Mouse (Mus musculus): ENCODE results near the gene Prmt1.

Prmt1 gene

DNA sequence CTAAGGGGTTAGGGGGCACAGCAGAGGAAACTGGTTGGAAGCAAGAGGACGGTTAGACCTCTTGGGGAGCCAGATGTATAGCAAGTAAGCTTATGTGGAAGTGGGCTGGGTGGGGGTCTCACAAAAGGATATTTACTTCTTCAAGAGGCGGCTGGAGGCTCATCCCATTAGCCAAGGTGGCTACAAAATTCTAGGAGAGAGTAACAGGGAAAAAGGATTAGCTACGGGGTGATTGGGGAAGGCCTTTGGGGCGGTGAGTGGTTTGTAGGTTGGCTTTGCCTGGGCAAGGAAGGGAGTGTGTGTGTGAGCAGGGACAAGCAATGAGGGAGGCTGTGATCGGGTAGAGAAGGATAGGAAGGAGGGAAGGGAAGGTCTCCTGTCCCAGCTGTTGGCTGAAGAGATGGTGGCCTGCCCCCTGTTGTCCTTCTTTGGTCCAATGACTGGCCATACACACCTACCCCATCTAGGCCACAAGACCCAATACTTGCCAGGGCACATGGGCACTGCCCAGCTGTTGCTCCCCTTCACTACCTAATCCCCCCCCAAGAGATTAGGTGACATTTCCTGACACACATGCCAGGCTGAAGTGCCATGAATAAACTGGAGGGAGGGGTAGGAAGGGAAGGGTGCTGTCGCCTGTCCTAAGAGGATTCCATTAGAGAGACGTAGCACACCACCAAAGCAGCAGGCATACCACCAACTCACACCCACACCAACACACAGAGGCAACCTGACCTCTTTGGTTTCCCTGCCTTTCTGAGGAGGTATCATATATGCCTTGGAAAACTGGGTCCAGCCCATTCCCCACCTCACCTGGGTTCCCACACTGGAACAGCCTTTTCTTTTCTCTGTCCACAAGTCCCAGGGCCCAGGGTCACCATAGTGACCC is 2.2 kb downstream of the Prmt1 start:
- no peak for ATAC-seq (ENCODE audit: insufficient number of reproducible peaks, low FRiP score, low TSS enrichment)

DNA sequence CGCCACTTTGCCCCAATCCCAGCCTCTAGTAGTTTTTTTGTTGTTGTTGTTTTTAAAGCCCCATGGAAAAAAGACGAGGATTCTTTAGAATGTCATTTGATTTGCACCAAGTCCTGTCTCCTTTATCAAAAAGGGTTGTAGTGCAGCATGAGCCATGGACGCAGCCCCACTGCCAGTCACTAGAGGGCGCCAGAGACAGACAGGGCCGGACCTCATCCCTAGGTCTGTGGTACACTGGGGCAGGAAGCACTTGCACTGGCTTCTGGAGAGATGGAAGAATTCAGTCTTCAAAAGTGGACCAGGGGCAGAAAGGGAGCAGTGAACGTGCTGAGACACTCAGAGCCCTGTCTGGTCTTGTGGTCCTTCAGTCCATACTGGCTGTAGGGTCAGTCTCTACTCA is 3.3 kb downstream of the Prmt1 start:
- no peak for ATAC-seq (ENCODE audit: insufficient number of reproducible peaks, low FRiP score, low TSS enrichment)

DNA sequence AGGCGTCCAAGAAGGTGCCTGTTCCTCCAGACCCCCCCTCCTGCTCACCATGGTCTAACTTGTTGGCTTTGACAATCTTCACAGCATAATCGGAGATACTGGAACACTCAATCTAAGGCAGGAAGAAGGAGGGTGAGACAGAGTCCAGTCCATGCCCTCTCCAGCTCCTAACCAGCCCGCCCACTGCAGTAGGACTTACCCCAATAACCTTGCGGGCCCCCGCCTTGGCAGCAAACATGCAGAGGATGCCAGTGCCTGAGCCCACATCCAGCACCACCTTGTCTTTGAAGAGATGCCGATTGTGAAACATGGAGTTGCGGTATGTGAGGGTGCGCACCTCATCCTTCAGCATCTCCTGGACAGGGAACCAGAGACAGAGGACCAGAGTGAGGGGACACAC is 4.8 kb downstream of the Prmt1 start:
- no peak for ATAC-seq (ENCODE audit: insufficient number of reproducible peaks, low FRiP score, low TSS enrichment)

DNA sequence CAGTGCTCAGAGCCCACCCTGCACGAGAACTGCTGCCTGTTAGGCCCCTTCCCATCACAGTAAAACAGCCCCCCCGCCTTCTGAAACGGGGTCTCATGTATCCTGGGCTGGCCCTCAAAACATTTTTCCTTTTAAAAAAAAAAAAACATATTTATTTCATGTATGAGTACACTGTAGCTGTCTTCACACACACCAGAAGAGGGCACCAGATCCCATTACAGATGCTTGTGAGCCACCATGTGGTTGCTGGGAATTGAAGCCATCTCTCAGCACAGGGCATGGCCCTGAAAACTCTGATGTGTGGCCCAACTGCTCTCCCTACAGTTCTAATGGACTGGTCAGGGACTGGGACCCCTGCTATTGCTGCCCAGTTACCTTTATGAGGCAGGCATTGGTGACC is 8.1 kb downstream of the Prmt1 start:
- no peak for ATAC-seq (ENCODE audit: insufficient number of reproducible peaks, low FRiP score, low TSS enrichment)

DNA sequence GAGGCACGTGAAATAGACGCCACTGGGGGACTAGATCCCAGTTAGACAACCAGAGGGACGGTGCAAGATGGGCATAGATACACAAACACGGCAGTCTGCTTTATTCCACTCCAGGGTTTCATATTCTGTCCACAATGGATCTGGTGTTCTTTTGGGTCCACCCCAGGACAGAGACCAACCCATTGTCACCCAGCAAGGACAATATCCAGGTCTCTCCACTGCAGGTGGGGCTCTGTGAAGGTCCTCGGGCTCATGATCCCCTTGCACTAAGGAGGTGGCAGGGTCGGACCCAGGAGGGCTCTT is 11.3 kb downstream of the Prmt1 start:
- no peak for ATAC-seq (ENCODE audit: insufficient number of reproducible peaks, low FRiP score, low TSS enrichment)

DNA sequence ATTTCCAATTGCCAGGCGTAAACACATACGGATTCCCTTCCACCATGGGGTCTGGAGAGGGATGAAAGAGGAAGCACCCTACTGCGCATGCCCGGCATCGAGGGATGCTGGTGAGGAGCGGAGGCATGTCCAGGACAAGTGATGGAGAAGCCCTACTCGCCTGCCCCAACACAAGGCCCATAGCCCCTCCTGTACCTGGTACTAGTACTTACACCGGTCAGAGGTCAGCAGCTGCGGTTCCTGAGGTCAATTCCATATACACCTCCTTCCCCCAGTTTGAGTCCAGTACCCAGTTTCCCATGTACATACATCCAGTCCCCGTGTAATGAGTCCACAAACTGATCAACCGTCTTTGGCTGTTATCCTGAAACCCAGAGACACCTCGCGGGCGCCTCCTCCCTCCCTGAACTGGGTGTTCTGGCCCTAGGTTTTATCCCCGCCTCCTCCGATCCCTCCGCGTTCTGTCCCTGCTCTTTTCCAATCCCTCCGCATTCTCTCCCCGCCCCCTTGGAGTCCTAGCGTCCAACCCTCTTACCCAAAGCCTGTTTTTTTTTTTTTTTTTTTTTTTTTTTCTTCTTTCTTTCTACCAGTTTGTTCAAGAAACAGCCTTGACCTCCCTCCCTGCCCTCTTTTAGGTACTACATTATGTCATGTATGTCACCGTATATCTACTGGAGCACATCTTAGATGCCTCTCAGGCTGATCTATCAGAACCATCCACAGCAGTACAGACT is 11.8 kb downstream of the Prmt1 start, which contains the start of gene Cpt1c:
TSS of gene Cpt1c (minus strand) at position 469 of the 734 bp plus-strand sequence.
- peak; percentile 36; the same call in 1 of the 2 replicates for ATAC-seq (ENCODE audit: insufficient number of reproducible peaks, low FRiP score, low TSS enrichment)

DNA sequence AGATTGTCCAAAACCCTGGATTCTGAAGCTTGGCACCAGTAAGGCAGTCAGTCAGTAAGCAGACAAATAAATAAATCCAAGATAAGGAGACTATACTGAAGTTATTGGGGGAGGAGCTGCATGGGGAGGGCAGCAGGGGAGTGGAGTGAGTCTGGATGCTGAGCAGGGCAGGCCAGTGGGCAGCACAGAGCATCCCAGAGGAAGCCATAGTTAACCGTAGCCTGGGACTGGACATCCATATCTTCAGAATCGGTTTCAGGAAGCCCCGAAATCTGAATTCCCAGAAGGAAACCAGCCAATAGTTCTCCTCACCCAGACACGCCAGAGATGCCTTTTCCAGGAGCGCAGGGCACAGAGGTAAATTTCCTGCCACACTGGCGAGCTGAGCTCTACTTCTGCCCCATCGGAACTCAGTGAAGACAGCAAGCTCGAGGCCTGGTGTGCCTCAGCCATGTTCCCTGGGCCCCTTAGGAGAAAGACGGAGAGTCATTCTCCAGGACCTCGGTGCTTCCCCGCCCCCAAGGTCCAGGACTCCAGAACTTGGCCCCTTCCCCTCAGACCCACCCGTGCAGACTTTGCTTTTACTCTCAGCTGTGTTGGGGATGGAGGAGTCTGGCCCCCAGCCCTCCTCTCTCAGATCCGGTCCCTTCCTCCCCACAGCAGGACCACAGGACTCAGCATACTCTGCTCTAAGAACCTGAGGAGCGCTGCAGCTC is 12.8 kb downstream of the Prmt1 start:
- ATAC-seq (ENCODE audit: insufficient number of reproducible peaks, low FRiP score, low TSS enrichment), result no peak

DNA sequence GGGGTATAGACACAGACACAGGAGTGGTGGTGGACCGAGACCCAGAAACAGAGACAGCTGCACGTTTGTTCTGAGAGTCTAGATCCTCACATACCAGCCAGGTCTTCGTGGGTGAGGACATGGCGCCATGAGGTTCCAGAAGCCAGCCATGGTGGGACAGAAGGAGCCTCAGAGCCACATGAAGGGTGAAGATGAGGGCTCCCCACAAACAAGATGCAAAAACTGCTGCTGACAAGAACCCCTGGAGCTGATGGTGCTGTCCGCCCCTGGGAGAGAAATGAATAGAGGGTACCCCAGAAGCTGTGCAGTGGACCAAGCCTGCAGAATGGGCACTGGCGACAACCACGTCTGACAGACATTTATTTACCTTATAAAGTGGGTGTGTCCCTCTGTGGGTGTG is 15.2 kb downstream of the Prmt1 start:
- ATAC-seq (ENCODE audit: insufficient number of reproducible peaks, low FRiP score, low TSS enrichment), result no peak

DNA sequence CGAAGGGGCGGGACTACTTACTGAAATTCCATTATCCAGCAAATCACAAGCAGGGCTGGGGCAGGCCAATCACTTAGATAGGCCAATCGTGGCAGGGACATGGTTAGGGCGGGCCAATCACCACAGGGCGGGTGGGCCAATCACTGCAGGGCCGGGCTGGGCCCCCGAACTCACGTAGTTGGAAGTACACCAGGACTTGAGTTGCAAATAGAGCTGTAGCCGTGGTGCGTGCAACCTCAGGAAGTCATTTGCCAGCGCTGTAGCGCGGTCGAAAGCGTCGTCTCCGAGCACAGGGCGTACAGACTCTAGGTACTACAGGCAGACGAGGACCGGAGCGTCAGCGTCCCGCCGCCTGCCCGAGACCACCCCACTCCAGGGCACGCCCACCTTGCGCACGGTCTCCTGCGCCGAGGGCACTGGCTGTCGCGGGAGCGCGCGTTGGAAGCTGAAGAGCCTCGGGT is 16.1 kb downstream of the Prmt1 start:
- peak; percentile 84 for ATAC-seq (ENCODE audit: insufficient number of reproducible peaks, low FRiP score, low TSS enrichment)

DNA sequence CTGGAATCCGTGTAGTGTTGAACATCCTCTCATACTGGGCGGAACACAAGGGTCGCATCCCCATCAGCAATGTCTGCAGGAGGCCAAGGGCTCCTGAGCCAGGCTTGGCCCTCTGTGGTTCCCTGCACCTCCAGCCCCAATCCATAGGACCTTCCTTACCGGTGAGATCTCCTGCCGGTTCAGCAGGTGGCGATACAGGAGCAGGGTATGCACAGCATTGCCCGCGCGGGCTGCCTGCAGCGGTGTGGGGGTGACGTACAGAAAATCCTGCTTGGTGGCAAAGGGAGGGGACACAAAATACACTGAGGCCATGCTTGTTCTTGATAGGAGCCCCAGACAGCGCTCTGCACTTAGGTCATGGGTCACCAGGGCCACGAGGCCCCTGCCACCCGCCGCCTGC is 19.7 kb downstream of the Prmt1 start:
- no peak for ATAC-seq (ENCODE audit: insufficient number of reproducible peaks, low FRiP score, low TSS enrichment)

DNA sequence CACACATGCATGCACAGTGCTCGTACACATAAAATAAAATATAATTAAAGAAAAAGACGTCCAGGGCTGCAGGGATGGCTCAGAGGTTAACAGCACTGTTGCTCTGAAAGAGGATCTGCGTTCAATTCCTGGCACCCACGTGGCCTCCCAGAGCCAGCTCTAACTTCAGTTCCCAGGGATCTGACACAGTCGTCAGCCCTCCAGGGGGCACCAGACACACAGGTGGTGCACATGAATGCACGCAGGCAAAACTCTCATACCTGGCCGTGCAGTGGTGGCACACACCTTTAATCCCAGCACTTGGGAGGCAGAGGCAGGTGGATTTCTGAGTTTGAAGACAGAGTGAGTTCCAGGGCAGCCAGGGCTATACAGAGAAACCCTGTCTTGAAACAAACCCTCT is 20.4 kb downstream of the Prmt1 start:
- ATAC-seq (ENCODE audit: insufficient number of reproducible peaks, low FRiP score, low TSS enrichment), result no peak

DNA sequence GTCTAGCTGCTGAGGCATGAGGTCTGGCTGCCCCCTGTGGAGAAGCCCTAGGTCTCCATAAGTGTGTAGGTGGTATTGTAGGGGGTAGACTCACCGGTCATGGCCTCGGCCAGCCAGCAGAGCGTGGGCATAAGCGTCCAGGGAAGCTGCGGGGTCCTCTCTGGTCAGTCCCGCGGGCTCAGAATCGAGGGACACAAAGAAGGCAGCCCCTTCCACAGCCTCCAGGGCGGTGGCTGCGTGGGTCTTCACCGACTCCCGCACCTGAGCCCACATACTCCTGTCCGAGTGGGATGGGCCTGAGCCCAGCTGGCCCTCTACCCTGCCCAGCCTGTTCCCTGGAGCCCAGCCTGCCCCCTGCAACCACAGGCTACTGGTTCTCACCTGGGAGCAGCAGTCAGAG is 21.4 kb downstream of the Prmt1 start:
- no peak for ATAC-seq (ENCODE audit: insufficient number of reproducible peaks, low FRiP score, low TSS enrichment)

DNA sequence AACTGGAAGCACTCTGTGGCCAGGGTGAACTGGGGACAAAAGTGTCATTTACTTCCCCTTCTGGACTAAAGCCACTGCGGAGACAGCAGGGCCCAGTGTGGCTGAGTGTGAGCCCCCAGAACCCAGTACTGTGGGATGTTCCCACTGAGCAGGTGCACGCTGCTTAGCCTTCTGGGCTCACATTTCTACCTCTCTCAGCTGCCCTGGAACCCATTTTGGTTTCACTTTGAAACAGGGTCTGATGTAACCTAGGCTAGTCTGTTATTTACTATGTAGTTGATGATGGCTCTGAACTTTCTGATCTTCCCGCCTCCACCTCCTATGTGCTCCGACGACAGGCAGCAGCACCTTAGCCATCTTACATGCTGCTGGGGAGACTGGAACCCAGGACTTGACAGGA is 23.5 kb downstream of the Prmt1 start:
- no peak for ATAC-seq (ENCODE audit: insufficient number of reproducible peaks, low FRiP score, low TSS enrichment)

DNA sequence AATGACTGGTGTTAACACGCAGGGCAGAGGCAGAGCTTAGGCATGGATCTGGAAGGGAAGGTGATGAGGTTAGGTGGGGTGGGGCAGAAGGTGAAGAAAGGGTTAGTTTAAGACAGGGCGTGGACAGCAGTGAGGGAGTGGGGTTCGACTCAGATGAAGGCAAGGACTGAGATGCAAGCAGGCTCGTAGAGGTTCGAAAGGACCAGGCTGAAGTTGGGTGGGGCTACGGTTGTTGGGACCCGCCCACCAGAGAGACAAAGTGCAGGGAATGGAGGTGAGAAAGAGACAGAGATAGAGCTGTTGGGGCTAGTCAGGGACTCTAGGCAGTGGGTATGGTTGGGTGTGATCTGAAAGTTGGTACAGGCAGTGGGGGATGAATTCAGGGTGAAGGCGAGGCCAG is 24.0 kb downstream of the Prmt1 start:
- no peak for ATAC-seq (ENCODE audit: insufficient number of reproducible peaks, low FRiP score, low TSS enrichment)

DNA sequence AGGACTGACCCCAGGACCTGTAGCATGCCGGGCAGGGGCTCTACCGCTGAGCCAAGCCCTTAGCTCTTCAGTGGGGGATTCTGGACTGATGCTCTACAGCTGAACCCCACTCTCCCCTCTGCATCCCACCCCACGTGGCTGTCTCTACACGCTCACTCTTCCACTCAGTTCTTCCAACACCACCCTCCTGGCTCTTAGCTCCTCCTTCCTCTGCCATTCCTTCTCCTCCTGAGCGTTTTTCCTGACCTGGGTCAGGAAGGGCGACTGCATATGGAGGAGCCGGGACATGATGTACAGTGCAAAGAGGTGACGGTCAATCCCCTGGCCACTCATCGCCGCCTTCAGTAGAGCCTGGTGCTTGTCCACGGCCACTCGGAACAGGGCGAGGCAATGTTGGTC is 25.9 kb downstream of the Prmt1 start:
- ATAC-seq (ENCODE audit: insufficient number of reproducible peaks, low FRiP score, low TSS enrichment), result no peak

DNA sequence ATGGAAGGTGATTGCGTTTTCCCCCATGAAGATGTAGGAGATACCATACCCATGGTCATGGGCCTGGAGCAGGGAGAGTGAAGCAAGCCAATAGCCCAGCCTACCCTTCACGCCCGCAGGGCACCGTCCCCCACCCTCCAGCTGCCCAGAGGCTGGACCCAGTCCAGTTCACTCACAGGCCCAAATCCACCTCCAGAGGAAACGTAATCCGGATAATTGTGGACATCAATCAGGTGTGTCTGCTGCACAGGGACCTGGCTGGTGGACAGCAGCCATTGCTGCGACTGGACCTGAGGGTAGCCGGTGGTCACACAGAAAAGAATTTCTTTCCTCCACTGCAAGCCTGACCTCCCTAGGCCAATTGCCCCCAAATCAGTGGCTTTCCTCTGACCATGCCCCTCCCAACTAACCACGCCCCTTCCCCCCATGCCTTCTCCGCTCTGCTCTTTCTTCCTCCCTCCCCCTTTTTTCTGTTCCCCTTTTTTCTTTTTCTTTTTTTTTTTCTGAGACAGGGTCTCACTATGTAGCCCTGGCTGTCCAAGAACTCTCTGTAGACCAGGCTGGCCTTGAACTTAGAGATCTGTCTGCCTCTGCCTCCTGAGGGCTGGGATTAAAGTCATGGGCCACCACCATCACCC is 26.4 kb downstream of the Prmt1 start:
- no peak for ATAC-seq (ENCODE audit: insufficient number of reproducible peaks, low FRiP score, low TSS enrichment)

DNA sequence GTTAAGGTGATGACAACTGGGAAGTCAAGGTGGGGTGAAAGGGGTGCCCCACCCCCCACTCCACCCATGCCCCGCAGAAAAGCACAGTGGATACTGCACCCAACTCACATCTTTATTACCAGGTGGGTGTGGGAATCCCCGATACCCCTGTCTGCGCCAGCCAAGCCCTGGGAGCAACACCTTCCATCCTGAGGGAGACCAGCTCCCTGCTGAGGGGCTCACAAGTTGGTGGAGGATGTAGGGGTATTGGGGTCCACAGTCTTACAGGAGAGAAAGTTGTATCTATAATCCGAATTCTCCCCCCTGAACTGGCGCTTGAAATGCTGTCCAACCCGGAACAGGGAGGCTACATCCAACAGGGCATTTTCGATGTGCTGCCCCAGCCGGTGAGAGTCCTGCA is 27.1 kb downstream of the Prmt1 start:
- no peak for ATAC-seq (ENCODE audit: insufficient number of reproducible peaks, low FRiP score, low TSS enrichment)

DNA sequence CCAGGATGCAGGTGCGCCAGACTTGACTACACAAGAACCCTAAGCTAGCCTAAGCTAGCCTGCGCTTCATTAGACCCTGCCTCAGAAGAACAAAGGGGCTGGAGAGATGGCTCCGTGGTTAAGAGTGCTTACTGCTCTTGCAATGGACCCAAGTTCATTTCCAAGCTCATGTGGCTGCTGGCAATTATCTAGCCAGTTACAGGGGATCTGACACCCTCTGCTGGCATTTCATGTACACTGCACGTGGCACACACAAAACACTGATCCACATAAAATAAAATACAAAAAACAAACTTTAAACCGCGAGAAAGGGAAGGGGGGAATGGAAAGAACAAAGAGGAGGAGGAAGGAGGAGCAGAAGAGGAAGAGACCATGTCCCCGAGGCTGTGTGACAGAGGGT is 28.2 kb downstream of the Prmt1 start:
- ATAC-seq (ENCODE audit: insufficient number of reproducible peaks, low FRiP score, low TSS enrichment), result no peak

DNA sequence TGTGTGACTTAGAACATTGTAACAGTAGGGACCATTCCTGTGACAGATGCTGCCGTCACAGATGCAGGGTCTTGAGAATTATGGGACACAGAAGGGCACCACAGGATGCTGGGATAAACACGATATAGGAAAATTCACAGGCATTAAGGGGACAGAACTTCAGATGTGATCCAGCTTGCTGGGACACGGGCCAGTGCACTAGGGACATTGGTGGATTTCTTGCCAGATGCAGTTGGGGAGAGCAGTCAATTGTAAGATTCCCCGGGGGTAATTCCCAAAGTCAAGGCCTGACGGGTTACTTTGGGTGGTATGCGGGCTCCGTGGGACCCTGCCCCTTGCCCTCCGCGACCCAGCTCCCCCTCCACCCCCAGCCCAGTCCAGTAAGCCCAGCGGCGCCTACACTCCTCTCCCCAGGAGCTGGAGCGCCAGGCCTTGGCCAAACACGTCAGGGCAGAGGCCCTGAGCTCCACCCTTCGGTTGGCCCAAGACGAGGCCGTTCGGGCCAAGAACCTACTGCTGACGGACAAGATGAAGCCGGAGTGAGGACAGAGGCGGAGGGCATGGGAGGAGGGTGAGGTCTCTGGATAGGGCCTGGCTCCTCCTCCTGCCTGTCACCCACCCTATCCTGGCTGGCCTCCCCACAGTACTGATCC is 29.1 kb downstream of the Prmt1 start:
- no peak for ATAC-seq (ENCODE audit: insufficient number of reproducible peaks, low FRiP score, low TSS enrichment)

DNA sequence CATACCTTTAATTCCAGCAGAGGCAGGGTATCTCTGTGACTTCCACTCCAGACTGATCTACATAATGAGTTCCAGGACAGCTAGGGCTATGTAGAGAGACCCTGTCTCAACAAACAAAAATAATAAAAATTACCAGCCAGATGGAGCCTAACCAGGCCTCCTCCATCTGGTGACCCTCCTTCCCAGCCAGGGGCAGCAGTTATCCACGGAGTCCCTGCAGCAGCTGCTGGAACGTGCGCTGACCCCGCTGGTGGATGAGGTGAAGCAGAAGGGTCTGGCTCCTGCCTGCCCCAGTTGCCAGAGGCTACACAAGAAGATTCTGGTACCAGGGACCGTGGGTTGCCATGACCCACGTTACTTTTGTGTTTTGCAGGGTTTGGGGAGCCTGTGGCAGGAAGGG is 30.1 kb downstream of the Prmt1 start:
- no peak for ATAC-seq (ENCODE audit: insufficient number of reproducible peaks, low FRiP score, low TSS enrichment)

Data from cerebellum, adult (tissue).